12 mouse cellular contexts compared by ENCODE assay signal in the genomic region with DNA sequence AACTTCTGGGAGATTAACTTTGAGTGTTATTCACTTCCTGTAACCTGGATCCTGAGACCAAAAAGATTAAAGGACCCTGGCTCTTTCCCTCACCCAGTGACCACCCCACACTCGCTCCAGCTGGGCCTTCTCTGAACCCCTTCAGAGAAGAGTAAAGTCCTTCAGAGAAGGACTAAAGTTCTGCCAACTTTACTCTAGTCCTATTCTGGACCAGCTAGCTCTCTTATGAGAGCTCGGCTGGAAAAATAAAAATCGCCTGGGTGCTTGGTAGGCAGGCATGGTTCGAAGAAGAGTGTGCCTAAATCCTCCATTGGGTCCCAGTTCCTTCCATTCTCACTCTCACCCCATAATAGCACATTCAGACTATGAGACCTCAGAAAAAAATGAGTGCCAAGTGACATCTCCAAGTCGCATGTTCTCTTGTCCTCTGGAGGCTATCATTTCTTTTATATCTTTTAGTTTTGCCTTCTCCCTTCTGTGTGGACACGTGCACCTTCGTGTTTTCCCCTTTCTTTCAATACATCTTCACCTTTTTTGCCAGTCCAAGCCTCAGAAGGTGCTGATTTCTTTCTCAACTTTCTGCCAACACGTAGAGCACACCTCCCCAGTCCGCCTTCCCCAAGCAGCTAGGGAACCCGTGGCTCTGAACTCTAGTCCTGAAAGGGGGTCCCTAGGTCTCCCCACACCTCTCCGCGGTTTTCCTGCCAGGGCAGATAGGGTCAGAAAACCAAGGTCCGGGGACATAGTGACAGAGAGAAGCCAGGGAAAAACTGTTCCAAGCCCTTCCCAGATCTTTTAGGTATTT.
DNase-seq lines count a peak whose midpoint lies in the region; ATAC-seq lines count a peak whose summit lies in the region.
"Had no signal": no experiment of that assay in that cellular context is flagged by ENCODE, and none has a peak within 500 bp of the region (broad histone marks: within the 10 kb centered on the region; RNA-seq: fewer than 3 reads in every experiment).

No protein-coding gene starts in this region.

- ATAC-seq in forebrain, embryonic 16.5 days, result no peak
- ATAC-seq in midbrain, embryonic 13.5 days, result no peak

- peak overlapping the region; percentile 100 for H3K27ac ChIP-seq in forebrain, embryonic 16.5 days (ENCODE audit: low read length)
- H3K27ac ChIP-seq in midbrain, embryonic 13.5 days, result peak overlapping the region; percentile 96
- H3K27ac ChIP-seq: gastrocnemius, adult 2 months; kidney, embryonic 15.5 days; lung, embryonic 15.5 days had no signal

- peak overlapping the region; percentile 88 for H3K4me2 ChIP-seq in forebrain, embryonic 16.5 days (ENCODE audit: low read length)
- H3K4me2 ChIP-seq in midbrain, embryonic 13.5 days (replicated peaks), result peak overlapping the region; percentile 85
- H3K4me2 ChIP-seq: kidney, embryonic 15.5 days; lung, embryonic 15.5 days had no signal

- H3K36me3 ChIP-seq in forebrain, embryonic 16.5 days (ENCODE audit: control insufficient read depth, insufficient read depth), result no peaks in the 10 kb centered on the region
- H3K36me3 ChIP-seq in midbrain, embryonic 13.5 days, result no peaks in the 10 kb centered on the region
- H3K36me3 ChIP-seq: kidney, embryonic 15.5 days; lung, embryonic 15.5 days had no signal

- peak; percentile 22 for DNase-seq in embryo, embryonic 11 days
- DNase-seq in embryo, embryonic 10.5 days (ENCODE audit: low spot score), result no peak
- peak; percentile 22 for DNase-seq in cerebellum, adult 8-10 months
- DNase-seq in c-Kit-positive CD71-positive TER-119-positive erythroid progenitor cells, embryonic 14.5 days (ENCODE audit: low spot score), result no peak
- no peak for DNase-seq in natural killer cell, adult 2 months (ENCODE audit: low spot score in 2 of 2)
- DNase-seq in adrenal gland, postnatal 14 days, result no peak
- DNase-seq: adrenal gland, postnatal 10 days; gastrocnemius, adult 2 months had no signal

- H3K27me3 ChIP-seq in forebrain, embryonic 16.5 days (replicated peaks; ENCODE audit: control insufficient read depth, insufficient read depth, low read length), result no peaks in the 10 kb centered on the region
- H3K27me3 ChIP-seq in midbrain, embryonic 13.5 days, result 0 out of 2 replicates have a peak, but pooled peaks cover 6% of the 10 kb centered on the region

- H3K4me1 ChIP-seq in forebrain, embryonic 16.5 days (replicated peaks; ENCODE audit: control insufficient read depth, insufficient read depth, low read length), result peaks cover 31% of the 10 kb centered on the region
- H3K4me1 ChIP-seq in midbrain, embryonic 13.5 days (replicated peaks), result peaks cover 40% of the 10 kb centered on the region

- 15% methylated on average over 13 of the region's 13 CpGs for WGBS in forebrain, embryonic 16.5 days
- 13% methylated on average over 13 of the region's 13 CpGs for WGBS in midbrain, embryonic 13.5 days

- H3K4me3 ChIP-seq in forebrain, embryonic 16.5 days (replicated peaks; ENCODE audit: low read length), result 0 out of 2 replicates have a peak overlapping the region, but pooled peaks have one; percentile 16
- no peak overlapping the region for H3K4me3 ChIP-seq in midbrain, embryonic 13.5 days (replicated peaks)
- H3K4me3 ChIP-seq: gastrocnemius, adult 2 months; kidney, embryonic 15.5 days; lung, embryonic 15.5 days had no signal

- peak overlapping the region; percentile 67 for H3K9ac ChIP-seq in forebrain, embryonic 16.5 days (replicated peaks; ENCODE audit: low read depth, low read length)
- peak overlapping the region; percentile 70 for H3K9ac ChIP-seq in midbrain, embryonic 13.5 days (replicated peaks)
- H3K9ac ChIP-seq: kidney, embryonic 15.5 days; lung, embryonic 15.5 days had no signal

- H3K9me3 ChIP-seq in forebrain, embryonic 16.5 days (ENCODE audit: control insufficient read depth, low read length), result no peaks in the 10 kb centered on the region
- no peaks in the 10 kb centered on the region for H3K9me3 ChIP-seq in midbrain, embryonic 13.5 days
- H3K9me3 ChIP-seq: kidney, embryonic 15.5 days; lung, embryonic 15.5 days had no signal

Comparison
In these comparisons a context has a peak if more than half of its experiments do, and no peak if none do; other contexts are left out.
1. DNase-seq: peak in embryo, embryonic 11 days (single experiment) and cerebellum, adult 8-10 months (single experiment); none in embryo, embryonic 10.5 days (single experiment), c-Kit-positive CD71-positive TER-119-positive erythroid progenitor cells, embryonic 14.5 days (single experiment), natural killer cell, adult 2 months (0 of 2) and adrenal gland, postnatal 14 days (single experiment).